Mouse (Mus musculus) heart, adult 18-20 months (tissue): ENCODE data around the gene Rtl8b. TPM values are rescaled to one million over a fixed set of nuclear protein-coding genes. Genes with fewer than 3 reads are reported as not detected.
"Not testable (repeated sequence)": the region's sequence is repeated elsewhere in the genome, so short reads cannot be mapped to it uniquely, and the experiment has no call there.

Experiments used
- DNase-seq, 2 experiments: peaks; one replicate each; pipeline ENCODE4 v3.0.0; 2021 to 2022; ENCODE audit warnings: mixed read lengths in 1 of 2
- long read RNA-seq, 2 experiments: library from polyadenylated mRNA; stranded (forward); transcript quantifications; one replicate each; pipeline ENCODE4 v2.0.0; 2021
- total RNA-seq, 2 experiments: library from RNA; stranded (reverse); gene quantifications; 2 replicates each; pipeline ENCODE4 v1.2.3; 2021

Rtl8b gene
- total RNA-seq = 100 to 1,000 TPM in 1 of 2 experiments, 10 to 100 TPM in 1; 89.7 to 125 TPM
- long read RNA-seq, experiment 1, transcript Rtl8b-201 (1 exons, 1,232 nt) = major isoform, 57 of 58 reads
- long read RNA-seq, experiment 1, partial matches to known transcripts = 0 of 58 reads
- long read RNA-seq, experiment 1, other reads (novel, unspliced or antisense) = 1 of 58 reads
- long read RNA-seq, experiment 2, transcript Rtl8b-201 (1 exons, 1,232 nt) = major isoform, 39 of 39 reads
- long read RNA-seq, experiment 2, partial matches to known transcripts = 0 of 39 reads
- long read RNA-seq, experiment 2, other reads (novel, unspliced or antisense) = 0 of 39 reads

GRCm38 (mm10) chrX:53670294-53670693, at the start of gene Rtl8b:
TSS of gene Rtl8b (minus strand) at chrX:53670408.
- DNase-seq = peak; percentile 89 to 92

DNA sequence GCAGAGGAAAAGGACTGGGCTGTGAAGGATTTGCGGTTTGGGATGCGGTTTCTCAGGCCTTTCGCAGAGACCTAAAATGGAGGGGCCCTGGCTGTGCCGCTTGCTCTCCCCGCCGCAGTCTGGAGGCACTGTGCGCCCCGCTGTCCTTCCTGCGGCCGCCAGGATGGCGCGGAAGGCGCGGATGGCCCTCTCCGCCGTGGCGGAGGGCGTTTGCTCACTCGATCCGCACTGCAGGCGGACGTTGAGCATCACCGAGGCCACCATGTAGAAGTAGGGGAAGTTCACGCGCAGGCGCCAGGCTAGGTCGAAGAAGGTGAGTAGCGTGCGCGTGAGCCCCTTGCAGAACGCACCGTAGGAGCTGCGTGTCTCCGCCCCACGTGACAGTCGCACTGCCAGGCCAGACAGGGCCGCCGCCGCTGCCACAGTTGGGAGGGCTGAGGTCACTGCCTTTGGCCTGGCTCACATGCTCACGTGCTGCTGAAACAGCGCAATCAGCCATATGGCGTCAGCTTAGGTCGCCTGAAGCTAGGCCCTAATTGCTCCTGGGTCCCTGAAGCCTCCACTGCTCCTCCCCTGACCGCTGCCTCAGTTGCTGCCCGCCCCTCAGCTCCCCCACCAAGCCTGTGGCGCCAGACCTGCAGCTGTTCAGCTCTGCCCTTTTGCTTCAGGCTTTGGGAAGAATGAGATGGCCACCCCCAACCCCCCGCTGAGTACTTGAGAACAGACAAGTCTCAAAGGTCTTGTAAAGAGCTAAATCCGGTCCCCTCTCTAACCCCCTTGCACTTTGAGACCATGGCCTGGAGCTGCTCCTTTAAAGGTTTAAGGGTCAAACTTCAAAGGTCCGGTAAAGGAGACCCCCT, 46.3 kb upstream of the Rtl8b start:
- DNase-seq = peak; percentile 36 to 48

DNA sequence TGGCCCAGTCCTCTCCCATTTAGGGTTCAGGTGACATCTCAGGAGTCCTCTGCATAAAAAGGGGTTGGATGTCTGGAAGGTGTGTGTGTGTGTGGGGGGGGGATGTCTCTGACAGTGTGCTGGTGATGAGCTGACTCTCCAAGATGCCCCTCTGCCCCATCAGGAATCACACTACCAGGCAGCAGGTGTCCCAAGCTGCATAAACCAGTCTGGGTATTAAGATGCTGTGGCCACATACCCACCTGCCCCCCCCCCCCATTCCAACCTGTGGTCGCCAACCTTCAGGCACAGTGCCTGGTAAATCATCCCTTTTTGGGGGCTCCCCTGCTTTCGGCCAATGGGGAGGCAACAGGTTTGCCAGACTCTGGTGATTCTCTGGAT, 45.7 kb upstream of the Rtl8b start:
- no peak for DNase-seq

DNA sequence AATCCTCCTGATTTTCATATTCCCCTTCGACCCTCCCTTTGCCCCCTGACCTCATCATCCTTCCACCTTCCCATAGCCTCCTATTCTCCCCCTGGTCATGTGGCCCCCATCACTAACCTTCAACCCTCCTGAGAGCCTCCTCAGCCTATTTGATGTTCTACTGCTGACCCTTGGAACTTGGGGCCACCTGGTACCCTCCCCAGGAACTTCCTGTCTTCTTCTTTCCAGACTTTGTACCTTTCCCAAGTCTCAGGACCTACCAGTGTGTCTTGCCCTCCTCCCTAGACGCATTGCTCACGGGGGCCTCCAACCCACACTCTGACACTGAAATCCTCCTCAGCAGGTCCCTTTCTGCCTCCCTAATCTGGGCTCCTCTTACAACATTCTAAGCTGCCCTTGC, 32.5 kb upstream of the Rtl8b start:
- no peak for DNase-seq

- no peak for DNase-seq
Measured at GRCm38 (mm10) chrX:53699225-53699624, 29.0 kb upstream of the Rtl8b start.

DNA sequence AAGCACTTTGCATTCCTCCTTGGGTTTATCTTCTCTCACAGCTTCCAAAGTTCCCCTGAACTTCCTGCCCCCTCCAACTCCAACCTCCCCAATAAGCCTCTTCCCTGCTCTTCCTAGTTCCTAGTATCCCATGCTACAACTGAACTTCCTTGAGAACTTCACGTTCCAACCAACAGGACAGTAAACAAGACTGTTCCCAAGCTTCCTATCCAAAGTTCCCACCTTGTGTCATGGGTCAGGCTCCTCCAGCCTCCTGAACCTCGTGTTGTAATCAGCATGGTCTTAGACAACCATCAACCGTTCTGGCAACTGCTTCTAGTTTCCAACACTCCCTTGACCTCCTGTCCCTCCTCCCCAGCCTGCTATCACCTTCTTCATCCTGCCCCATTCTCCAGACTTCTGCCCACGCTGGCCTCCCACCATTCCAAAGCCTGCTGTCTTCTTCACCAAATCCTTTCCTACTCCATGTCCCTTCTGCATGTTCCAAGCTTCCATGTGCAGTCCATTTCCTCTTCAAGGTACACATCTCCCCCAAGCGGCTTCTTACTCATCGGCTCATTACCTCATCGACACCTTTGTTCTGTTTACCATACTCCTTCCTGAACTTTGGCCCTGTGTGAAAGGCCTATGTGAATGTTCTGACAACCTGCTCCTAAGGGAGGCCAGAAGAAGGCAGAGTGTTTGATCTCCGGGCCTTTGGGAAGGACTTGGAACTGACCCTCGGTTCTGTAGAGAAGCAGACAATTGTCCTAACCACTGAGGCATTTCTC, 24.0 kb upstream of the Rtl8b start:
- no peak for DNase-seq

DNA sequence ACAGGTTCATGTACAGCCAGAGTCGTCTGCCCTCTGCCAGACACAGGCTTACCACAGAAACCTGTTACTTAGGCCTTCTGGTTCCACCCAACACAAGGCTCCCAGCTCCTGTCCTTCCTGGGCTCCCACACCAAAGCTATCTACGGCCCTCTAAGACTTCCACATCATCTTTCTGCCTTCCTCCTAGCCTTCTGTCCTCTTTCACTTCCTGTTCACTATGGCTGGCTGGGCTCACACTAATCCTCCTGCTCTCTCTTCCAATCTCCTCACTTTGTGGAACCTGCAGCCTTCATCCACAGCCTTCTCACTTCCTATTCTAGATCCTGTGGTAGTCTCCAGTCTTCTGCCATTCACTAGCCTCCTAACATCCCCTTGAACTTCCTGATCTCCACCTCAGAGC, 22.9 kb upstream of the Rtl8b start:
- DNase-seq = no peak

GRCm38 (mm10) chrX:53692065-53692464, 21.9 kb upstream of the Rtl8b start:
- no peak for DNase-seq

DNA sequence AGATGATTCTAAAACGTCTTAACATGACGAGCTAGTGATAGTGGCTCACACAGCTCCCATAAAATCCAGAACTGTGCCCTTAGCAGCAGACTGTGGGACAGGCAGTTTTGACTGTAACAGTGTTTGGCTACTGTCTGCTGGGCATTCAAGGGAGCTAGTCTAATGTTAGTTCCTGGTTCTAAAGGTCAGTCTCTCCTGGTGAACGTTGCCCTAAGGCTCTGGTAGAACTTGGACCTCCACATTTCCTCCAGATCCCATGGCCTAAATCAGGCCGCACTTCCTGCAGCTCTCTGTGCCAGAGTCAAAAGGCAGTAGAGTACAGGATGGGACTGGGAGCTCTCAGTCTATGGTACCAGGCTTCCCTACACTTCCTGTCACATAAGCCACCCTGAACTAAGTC, 14.5 kb upstream of the Rtl8b start:
- DNase-seq = not testable (repeated sequence)

- DNase-seq = not testable (repeated sequence)
Measured at GRCm38 (mm10) chrX:53682650-53683049, 12.4 kb upstream of the Rtl8b start.

DNA sequence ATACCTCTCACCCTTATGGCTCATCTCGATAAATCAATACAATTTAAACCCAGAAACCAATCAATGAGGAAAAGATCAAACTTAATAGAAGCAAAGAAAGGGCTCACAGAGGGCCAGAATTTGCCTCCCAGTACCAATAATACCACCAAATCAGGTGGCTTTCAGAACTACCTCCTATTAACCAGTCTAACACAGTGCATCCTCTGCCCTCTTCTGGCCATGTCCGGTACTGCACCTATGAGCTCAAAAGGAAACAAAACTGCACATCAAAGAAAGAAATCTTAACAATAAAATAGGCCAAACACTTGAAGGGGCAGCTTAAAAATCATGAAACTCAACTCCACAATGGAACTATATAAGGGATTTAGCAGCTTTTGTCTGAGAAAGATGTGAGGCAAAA, 6.7 kb upstream of the Rtl8b start:
- DNase-seq = peak; percentile 42 to 85

- peak in 1 of 2 experiments; percentile 9 for DNase-seq
Measured at GRCm38 (mm10) chrX:53670696-53671095, 488 bp upstream of the Rtl8b start.

DNA sequence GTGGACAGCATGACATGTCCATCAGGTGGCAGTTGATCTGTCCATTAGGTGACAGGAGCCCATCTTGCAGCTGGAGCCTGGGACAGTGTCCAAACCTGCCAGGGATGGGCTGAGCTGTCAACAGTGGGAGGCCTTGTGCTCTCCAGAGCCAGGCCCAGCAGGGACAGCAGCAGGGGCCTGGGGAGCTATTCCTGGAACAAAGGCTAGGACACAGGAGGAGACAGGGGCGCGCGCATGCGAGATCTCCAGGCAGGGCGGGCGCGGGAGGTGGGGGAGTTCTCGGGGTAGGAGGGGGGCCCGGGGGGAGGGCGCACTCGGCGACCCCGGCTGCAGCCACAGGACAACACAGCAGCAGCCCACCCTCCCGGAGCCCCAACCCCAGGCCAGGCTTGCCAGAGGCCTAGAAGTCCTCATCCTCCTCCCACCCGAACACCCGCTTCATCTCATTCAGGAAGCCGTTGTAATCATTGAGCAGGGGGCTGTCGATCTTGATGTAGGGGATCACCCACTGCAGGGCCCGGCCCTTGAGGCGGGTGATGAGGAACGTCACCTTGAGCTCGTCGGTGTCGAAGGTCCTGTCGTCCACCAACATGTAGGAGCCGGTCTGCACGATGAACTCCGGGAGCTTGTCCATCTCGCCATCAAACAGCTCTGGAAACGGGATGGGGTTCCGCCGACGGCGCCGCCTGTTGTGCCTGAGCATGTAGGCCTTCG, 494 bp downstream of the Rtl8b start:
- DNase-seq = not testable (repeated sequence)

- DNase-seq = not testable (repeated sequence)
Measured at GRCm38 (mm10) chrX:53652917-53653316, 17.3 kb downstream of the Rtl8b start.

DNA sequence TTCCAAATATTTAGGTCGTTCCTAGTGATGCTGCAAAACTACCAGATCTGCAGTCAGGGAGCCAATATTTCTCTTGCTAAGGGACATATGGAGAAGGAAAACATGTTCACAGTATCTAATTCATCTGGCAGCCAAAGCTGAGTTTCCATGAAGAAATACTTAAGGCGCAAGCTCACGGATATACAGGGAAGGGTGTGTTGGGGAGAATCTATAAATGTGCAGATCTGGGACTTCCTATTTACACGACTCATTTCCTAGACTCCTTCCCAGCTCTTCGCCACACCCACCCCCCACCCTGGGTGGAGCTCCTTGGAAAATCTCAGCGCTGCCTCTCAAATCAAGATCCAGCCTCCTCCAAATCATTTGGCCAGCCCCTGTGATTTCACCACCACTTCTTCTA, 24.3 kb downstream of the Rtl8b start:
- DNase-seq = peak in 1 of 2 experiments; percentile 28

GRCm38 (mm10) chrX:53642980-53643961, 26.9 kb downstream of the Rtl8b start, which contains the start of gene Rtl8a:
TSS of gene Rtl8a (minus strand) at chrX:53643682.
- peak; percentile 91 for DNase-seq

DNA sequence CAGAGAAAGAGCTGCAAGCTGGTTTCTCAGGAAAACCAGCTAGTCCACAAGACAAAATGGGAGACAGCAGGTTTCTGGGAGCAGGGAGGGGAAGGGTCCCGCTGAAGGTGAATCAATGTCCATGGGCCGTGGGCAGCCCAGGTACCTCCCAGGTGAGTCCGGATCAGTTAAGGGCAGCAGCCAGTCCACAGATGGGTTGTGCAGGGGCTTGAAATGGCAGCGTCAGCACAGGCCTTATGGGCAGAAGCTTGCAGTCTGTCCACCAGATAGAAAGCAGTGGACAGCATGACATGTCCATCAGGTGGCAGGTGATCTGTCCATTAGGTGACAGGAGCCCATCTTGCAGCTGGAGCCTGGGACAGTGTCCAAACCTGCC, 27.6 kb downstream of the Rtl8b start:
- DNase-seq = not testable (repeated sequence)

DNA sequence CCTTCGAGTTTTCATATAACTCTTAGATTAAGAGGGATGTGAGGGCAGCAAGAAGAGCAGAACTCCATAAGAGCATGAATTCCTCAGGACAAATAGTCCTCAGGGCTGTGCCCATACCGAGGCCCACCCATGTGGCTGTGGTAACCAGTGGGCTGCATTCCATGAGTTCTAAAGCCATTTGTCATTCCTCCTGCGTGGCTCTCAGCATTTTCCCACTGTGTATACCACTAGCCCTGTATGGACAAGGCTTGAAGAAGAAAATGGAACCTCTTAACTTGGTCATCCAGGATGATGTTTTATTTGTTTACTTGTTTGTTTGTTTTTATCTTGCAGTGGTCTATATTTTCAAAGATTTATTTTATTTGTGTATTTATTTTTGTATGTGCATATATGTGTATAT, 32.1 kb downstream of the Rtl8b start:
- DNase-seq = not testable (repeated sequence)
